Mouse (Mus musculus): ENCODE measurements around the gene Tube1.

- TF ChIP-seq POLR2A (IDR thresholded peaks at IDR 0.05; ENCODE audit: control insufficient read depth, extremely low read depth, insufficient read depth, low read length, poor library complexity) (no peak), CTCF (IDR thresholded peaks at IDR 0.05; ENCODE audit: borderline replicate concordance, control insufficient read depth, extremely low read depth, insufficient read depth, low read length, poor library complexity) (no peak)
These were observed 35.0 kb upstream of the Tube1 start for GRCm38 (mm10) chr10:39098746-39099145.

All from thymus, adult 2 months (tissue).